Mouse (Mus musculus): ENCODE measurements around the gene Fut11. TPM values are rescaled to one million over a fixed set of nuclear protein-coding genes. Genes with fewer than 3 reads are reported as not detected.

Gene Fut11
- total and polyA plus RNA-seq, 2 experiments from 2014 or later, result 11.1 to 11.9 TPM

- DNase-seq (ENCODE audit: low spot score), result no peak
- Histone ChIP-seq H3K4me2 (ENCODE audit: low read depth, low read length) (no peak overlapping the region), H3K27me3 (ENCODE audit: control insufficient read depth, insufficient read depth, low read length) (no peaks in the 10 kb centered on the region), H3K36me3 (replicated peaks; ENCODE audit: control insufficient read depth, insufficient read depth, low read length) (peaks cover 99% of the 10 kb centered on the region), H3K27ac (ENCODE audit: low read depth) (no peak overlapping the region), H3K9me3 (replicated peaks; ENCODE audit: control insufficient read depth, low read length) (no peaks in the 10 kb centered on the region), H3K9ac (replicated peaks; ENCODE audit: low read depth, low read length) (no peak overlapping the region), H3K4me1 (ENCODE audit: control insufficient read depth, insufficient read depth) (no peaks in the 10 kb centered on the region), H3K4me3 (ENCODE audit: low read depth, low read length) (no peak overlapping the region)
- TF ChIP-seq EP300 (IDR thresholded peaks at IDR 0.05; ENCODE audit: low read depth), result no peak
- no peak for TF ChIP-seq CTCF (IDR thresholded peaks at IDR 0.05; ENCODE audit: low read depth)
- WGBS, result 81% methylated on average over 2 of the region's 2 CpGs
- no peak for ATAC-seq (ENCODE audit: insufficient read depth, low read depth)
Observed at GRCm38 (mm10) chr14:20689009-20689408, 5.8 kb upstream of the Fut11 start.

DNA sequence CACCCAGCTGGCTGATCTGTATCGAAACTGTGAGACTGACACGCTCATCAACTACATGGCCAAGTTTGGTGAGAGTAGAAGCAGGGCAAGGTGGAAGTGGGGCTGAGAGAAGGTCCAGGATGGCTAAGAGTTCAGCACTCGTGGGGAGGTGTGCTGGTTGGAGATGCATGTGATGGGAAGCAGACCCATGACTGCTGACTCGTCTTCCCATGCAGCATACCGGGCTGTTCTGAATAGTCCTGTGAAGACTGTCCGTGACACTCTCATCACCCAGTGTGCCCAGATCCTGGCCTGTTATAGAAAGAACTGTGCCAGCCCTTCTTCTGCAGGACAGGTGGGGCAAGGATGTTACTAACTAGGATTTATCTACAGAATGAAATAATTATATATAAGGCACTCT lies 3.0 kb upstream of the Fut11 start:
- Histone ChIP-seq H3K9me3 (replicated peaks; ENCODE audit: control insufficient read depth, low read length) (no peaks in the 10 kb centered on the region), H3K9ac (replicated peaks; ENCODE audit: low read depth, low read length) (no peak overlapping the region), H3K27me3 (ENCODE audit: control insufficient read depth, insufficient read depth, low read length) (no peaks in the 10 kb centered on the region), H3K36me3 (replicated peaks; ENCODE audit: control insufficient read depth, insufficient read depth, low read length) (peaks cover 74% of the 10 kb centered on the region), H3K4me2 (ENCODE audit: low read depth, low read length) (no peak overlapping the region), H3K4me3 (ENCODE audit: low read depth, low read length) (no peak overlapping the region), H3K4me1 (ENCODE audit: control insufficient read depth, insufficient read depth) (peaks cover 11% of the 10 kb centered on the region), H3K27ac (ENCODE audit: low read depth) (no peak overlapping the region)
- TF ChIP-seq CTCF (IDR thresholded peaks at IDR 0.05; ENCODE audit: low read depth), result no peak
- TF ChIP-seq EP300 (IDR thresholded peaks at IDR 0.05; ENCODE audit: low read depth), result no peak
- 84% methylated on average over 6 of the region's 6 CpGs for WGBS
- DNase-seq (ENCODE audit: low spot score) (no peak), ATAC-seq (ENCODE audit: insufficient read depth, low read depth) (no peak)

DNA sequence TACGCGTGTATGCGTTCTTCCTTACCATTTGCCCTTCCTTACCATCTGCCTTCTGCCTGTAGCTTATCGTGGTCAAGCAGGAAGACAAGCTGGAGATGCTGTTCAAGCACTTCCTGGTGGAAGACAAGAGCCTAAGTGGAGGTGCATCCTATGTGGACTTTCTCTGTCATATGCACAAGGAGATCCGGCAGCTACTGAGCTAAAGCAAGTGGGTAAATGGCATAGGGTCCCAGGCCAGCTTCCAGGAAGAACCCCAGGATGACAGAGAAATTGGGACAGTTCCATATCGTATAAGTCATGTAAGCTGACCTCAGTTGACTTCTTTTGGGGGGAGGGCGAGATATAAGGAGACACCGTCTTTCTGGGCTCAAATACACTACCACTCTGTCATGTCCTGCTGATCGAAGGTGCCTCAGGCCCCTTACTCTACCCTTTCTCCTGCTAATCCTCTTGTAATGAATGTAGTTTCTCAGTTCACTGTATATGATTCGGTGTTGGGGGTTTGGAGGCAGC lies 1.1 kb upstream of the Fut11 start:
- H3K9ac ChIP-seq (replicated peaks; ENCODE audit: low read depth, low read length), result no peak overlapping the region
- DNase-seq (ENCODE audit: low spot score) (no peak), ATAC-seq (ENCODE audit: insufficient read depth, low read depth) (no peak)
- no peaks in the 10 kb centered on the region for H3K9me3 ChIP-seq (replicated peaks; ENCODE audit: control insufficient read depth, low read length)
- peaks cover 56% of the 10 kb centered on the region for H3K36me3 ChIP-seq (replicated peaks; ENCODE audit: control insufficient read depth, insufficient read depth, low read length)
- no peaks in the 10 kb centered on the region for H3K27me3 ChIP-seq (ENCODE audit: control insufficient read depth, insufficient read depth, low read length)
- WGBS, result 79% methylated on average over 10 of the region's 10 CpGs
- no peak overlapping the region for H3K27ac ChIP-seq (ENCODE audit: low read depth)
- peaks cover 18% of the 10 kb centered on the region for H3K4me1 ChIP-seq (ENCODE audit: control insufficient read depth, insufficient read depth)
- no peak overlapping the region for H3K4me2 ChIP-seq (ENCODE audit: low read depth, low read length)
- H3K4me3 ChIP-seq (ENCODE audit: low read depth, low read length), result no peak overlapping the region
- TF ChIP-seq CTCF (IDR thresholded peaks at IDR 0.05; ENCODE audit: low read depth), result no peak
- TF ChIP-seq EP300 (IDR thresholded peaks at IDR 0.05; ENCODE audit: low read depth), result no peak

- Histone ChIP-seq H3K9me3 (replicated peaks; ENCODE audit: control insufficient read depth, low read length) (no peaks in the 10 kb centered on the region), H3K9ac (replicated peaks; ENCODE audit: low read depth, low read length) (peak overlapping the region; percentile 83), H3K27ac (ENCODE audit: low read depth) (peak overlapping the region; percentile 93), H3K36me3 (replicated peaks; ENCODE audit: control insufficient read depth, insufficient read depth, low read length) (peaks cover 53% of the 10 kb centered on the region), H3K4me2 (ENCODE audit: low read depth, low read length) (peak overlapping the region; percentile 81), H3K4me1 (ENCODE audit: control insufficient read depth, insufficient read depth) (peaks cover 22% of the 10 kb centered on the region), H3K4me3 (ENCODE audit: low read depth, low read length) (peak overlapping the region; percentile 94), H3K27me3 (ENCODE audit: control insufficient read depth, insufficient read depth, low read length) (no peaks in the 10 kb centered on the region)
- DNase-seq (ENCODE audit: low spot score) (no peak), ATAC-seq (ENCODE audit: insufficient read depth, low read depth) (no peak; the same call in 1 of the 2 replicates)
- no peak for TF ChIP-seq EP300 (IDR thresholded peaks at IDR 0.05; ENCODE audit: low read depth)
- TF ChIP-seq CTCF (IDR thresholded peaks at IDR 0.05; ENCODE audit: low read depth), result no peak
- WGBS, result 37% methylated on average over 13 of the region's 13 CpGs
Observed at GRCm38 (mm10) chr14:20694185-20694883, 434 bp upstream of the Fut11 start.

DNA sequence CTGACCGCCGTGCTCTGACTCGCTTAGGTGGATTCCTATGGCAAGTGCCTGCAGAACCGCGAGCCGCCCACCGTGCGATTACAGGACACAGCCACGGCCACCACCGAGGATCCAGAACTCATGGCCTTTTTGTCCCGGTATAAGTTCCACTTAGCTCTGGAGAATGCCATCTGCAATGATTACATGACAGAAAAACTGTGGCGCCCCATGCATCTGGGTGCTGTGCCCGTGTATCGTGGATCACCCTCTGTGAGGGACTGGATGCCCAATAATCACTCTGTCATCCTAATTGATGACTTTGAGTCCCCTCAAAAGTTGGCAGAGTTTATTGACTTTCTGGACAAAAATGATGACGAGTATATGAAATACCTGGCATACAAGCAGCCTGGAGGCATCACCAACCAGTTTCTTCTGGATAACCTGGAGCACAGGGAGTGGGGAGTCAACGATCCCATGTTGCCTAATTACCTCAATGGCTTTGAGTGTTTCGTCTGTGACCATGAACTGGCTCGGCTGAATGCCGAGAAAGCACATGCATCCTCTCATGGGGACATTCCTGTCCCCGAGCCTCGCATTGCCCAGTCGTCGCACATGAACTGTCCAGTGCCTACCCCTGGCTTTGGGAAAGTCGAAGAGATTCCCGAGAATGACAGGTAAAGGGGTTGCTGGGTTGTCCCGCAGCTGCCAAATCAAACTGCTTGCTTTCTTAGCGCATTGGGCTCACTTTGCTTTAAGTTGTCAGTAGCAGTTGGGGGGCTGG lies 1.2 kb downstream of the Fut11 start:
- H3K4me1 ChIP-seq (ENCODE audit: control insufficient read depth, insufficient read depth), result peaks cover 24% of the 10 kb centered on the region
- TF ChIP-seq CTCF (IDR thresholded peaks at IDR 0.05; ENCODE audit: low read depth) (no peak), EP300 (IDR thresholded peaks at IDR 0.05; ENCODE audit: low read depth) (no peak)
- DNase-seq (ENCODE audit: low spot score) (peak; percentile 14), ATAC-seq (ENCODE audit: insufficient read depth, low read depth) (no peak)
- peaks cover 40% of the 10 kb centered on the region for H3K36me3 ChIP-seq (replicated peaks; ENCODE audit: control insufficient read depth, insufficient read depth, low read length)
- H3K4me3 ChIP-seq (ENCODE audit: low read depth, low read length), result peak overlapping the region; percentile 94
- peak overlapping the region; percentile 83 for H3K9ac ChIP-seq (replicated peaks; ENCODE audit: low read depth, low read length)
- WGBS, result 8% methylated on average over 25 of the region's 27 CpGs
- H3K27ac ChIP-seq (ENCODE audit: low read depth), result peak overlapping the region; percentile 93
- H3K27me3 ChIP-seq (ENCODE audit: control insufficient read depth, insufficient read depth, low read length), result no peaks in the 10 kb centered on the region
- peak overlapping the region; percentile 81 for H3K4me2 ChIP-seq (ENCODE audit: low read depth, low read length)
- no peaks in the 10 kb centered on the region for H3K9me3 ChIP-seq (replicated peaks; ENCODE audit: control insufficient read depth, low read length)
